Mouse (Mus musculus) spleen, postnatal 0 days (tissue): ENCODE results near the gene Gm3239. TPM values are rescaled to one million over a fixed set of nuclear protein-coding genes. Genes with fewer than 3 reads are reported as not detected.

Experiments used
- polyA plus RNA-seq: library from polyadenylated mRNA; unstranded; fragments of >200 nt; fragmentation: Nextera tagmentation; extraction: Ambion mirVana; gene quantifications from 2 replicates; pipeline ENCODE4 v1.2.1, GENCODE M21; 2015

The Gm3239 gene
- not detected in 2 replicates for polyA plus RNA-seq

DNA sequence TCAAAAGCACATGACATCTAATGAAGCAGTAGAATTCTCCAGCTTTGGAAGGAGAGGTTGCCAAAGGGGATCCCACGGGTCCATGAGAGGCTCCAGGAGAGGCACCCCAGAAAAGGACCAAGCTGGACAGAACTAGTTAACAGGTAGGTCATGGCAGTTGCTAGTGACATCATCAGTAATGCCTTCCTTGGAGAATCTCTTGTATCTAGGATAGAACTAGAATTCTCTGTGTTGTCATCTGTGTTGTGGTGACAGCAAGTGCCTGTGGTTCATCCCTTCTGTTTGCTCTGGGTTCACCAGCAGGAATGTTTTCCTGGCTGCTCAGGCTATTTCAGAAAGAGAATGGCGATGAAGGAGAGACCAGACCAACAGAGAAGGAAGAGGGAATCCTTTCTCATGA, at the start of gene Gm3239:
Gene Gm3239 (plus strand): TSS at position 301 of the 400 bp plus-strand sequence.

DNA sequence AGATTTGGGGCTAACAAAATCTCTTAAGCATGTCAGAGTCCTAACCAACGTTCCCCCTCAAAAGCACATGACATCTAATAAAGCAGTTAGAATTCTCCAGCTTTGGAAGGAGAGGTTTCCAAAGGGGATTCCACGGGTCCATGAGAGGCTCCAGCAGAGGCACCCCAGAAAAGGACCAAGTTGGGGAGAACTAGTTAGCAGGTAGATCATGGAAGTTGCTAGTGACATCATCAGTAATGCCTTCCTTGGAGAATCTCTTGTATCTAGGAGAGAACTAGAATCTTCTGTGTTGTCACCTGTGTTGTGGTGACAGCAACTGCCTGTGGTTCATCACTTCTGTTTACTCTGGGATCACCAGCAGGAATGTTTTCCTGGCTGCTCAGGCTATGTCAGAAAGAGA, 31.9 kb upstream of the Gm3239 start, which contains the start of gene Gm8159:
Gene Gm8159 (plus strand): TSS at position 301 of the 400 bp plus-strand sequence.

GRCm38 (mm10) chr14:4708938-4709337, 44.9 kb downstream of the Gm3239 start, which contains the start of gene Gm7876:
TSS of gene Gm7876 (plus strand) at chr14:4709238.

Other genes with a start within 250 kb of the Gm3239 start
- not detected in 2 replicates for gene Gm3164, start 248.7 kb upstream of the Gm3239 start, polyA plus RNA-seq
- gene Gm3173, start 233.2 kb upstream of the Gm3239 start, polyA plus RNA-seq, result not detected in 2 replicates
- gene Gm3182, start 182.4 kb upstream of the Gm3239 start, polyA plus RNA-seq, result not detected in 2 replicates
- not detected in 2 replicates for gene Gm3047, start 108.8 kb upstream of the Gm3239 start, polyA plus RNA-seq
- not detected in 2 replicates for gene Gm8159, start 31.8 kb upstream of the Gm3239 start, polyA plus RNA-seq
- not detected in 2 replicates for gene Gm7876, start 45.0 kb downstream of the Gm3239 start, polyA plus RNA-seq
- not detected in 2 replicates for gene Gm3252, start 62.6 kb downstream of the Gm3239 start, polyA plus RNA-seq
- gene Gm9602, start 112.1 kb downstream of the Gm3239 start, polyA plus RNA-seq, result not detected in 2 replicates
- not detected in 2 replicates for gene Gm3269, start 173.9 kb downstream of the Gm3239 start, polyA plus RNA-seq
- not detected in 2 replicates for gene Gm3264, start 191.4 kb downstream of the Gm3239 start, polyA plus RNA-seq
- not detected in 2 replicates for gene Gm3278, start 228.2 kb downstream of the Gm3239 start, polyA plus RNA-seq